Mouse (Mus musculus): ENCODE measurements around the gene Ltbr.

DNA sequence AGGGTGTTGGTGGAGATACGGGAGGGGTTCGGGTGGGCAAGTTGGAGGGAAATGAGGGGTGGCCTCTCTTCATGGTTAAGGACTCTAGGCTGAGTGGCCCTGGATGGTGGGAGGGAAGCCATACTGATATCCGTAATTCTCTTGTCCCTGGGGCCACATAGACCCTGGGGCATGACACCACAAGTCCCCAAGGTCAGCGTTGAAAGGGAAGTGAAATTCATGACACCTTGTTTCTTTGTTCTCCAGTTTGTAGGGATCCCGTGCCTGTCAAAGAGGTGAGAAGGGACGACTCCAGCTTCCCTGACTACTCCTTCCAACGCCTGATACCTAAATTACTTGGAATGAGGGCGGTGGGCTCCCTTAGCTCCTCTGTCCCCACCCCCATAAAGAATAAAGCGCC, 47.2 kb upstream of the Ltbr start:
- TF ChIP-seq ZC3H11A (IDR thresholded peaks at IDR 0.05; ENCODE audit: low read depth, low read length) (no peak), POLR2AphosphoS5 (IDR thresholded peaks at IDR 0.05; ENCODE audit: borderline replicate concordance, low read depth, low read length) (no peak), UBTF (IDR thresholded peaks at IDR 0.05; ENCODE audit: borderline replicate concordance, insufficient read depth, low read depth, low read length) (no peak), CTCF (IDR thresholded peaks at IDR 0.05 in 2 of 3, conservative IDR thresholded peaks at IDR 0.05 in 1 of 3; ENCODE audit: control insufficient read depth in 1 of 3, insufficient read depth in 1 of 3, low read depth in 2 of 3, low read length in 3 of 3, poor library complexity in 1 of 3, severe bottlenecking in 1 of 3) (no peak), POLR2A (IDR thresholded peaks at IDR 0.05; ENCODE audit: control insufficient read depth in 1 of 2, insufficient read depth in 1 of 2, low read depth in 1 of 2, low read length in 2 of 2, poor library complexity in 1 of 2) (no peak)
